Mouse (Mus musculus) urinary bladder, adult 2 months (tissue): ENCODE measurements at regions not wholly inside any gene's neighbourhood (a gene's known extent, or its start where the extent isn't known, plus 50 kb on each side); places are given as distances from the start of the nearest gene placed in this dataset.

Source experiments
- DNase-seq: peaks from one replicate; pipeline ENCODE4 v3.0.0; 2022; ENCODE audit warnings: low spot score

DNA sequence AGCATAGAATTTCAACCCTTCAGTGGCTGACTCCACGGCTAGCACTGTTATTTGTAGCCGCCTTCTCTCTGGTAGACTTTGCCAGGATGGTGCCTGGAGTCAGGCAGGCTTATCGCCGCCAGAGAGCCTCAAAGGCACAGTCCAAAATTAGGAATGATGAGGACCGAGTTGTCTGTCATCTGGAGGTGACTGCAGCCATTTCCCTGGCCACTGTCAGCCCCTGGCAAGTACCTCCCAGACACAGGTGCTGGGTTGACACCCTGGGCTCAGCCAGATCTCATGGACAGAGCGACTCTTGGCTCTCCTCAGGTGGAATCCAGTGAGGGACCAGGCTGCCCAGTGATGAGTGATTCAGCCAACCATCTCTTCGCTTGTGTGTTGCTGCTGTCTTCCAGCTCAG lies 98.1 kb upstream of the Pgrmc2 start:
- no peak for DNase-seq

DNA sequence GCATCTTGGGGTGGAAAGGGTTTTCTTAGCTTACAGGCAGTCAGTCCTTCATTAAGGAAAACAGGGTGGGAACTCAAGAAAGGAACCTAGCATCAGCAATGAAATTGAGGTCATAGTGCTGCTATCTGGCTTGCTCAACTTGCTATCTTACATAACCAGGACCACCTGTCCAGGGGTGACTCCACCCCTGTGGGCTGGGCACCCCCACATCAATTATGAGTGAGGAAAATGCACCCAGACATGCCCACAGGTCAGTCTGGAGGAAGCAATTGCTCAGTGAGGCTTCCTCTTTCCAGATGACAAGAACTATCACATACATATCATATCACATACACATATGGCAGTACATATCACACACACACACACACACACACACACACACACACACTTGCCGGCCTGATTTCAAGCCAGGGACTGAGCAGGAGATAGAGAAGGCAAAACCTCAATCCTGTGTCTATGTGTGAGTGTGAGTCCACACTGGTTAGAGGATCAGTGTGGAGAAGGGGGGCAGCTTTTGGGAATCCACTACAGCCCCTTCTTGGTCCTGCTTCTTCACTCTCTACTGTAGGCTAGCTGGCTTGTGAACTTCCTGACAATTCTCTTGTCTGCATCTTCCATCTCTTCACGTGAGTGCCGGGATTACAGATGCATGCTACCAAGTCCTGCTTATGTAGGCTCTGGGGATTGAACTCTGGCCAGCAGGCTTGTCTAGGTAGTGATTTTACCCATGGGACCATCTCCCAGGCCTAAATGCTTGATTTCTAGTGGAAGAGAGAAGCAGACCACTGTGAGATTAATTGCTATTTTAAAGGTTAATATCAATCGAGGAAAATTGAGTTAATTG lies 96.4 kb upstream of the Pgrmc2 start:
- no peak for DNase-seq

DNA sequence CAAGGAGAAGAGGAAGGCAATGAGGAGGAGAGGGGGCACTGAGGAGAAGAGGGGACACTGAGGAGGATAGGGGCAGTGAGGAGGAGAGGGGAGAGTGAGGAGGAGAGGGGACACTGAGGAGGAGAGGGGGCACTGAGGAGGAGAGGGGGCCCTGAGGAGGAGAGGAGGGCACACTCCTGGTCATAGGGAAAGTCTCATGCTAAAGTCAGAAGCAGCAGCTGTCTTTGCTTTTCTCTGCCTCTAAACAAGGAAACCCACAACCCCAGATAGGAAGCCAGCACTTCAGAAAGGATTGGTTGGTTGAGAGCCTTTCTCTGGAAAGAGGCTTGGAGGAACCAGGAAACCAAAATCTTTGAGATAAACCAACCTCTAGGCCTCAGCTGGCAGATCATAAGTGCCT lies 94.3 kb upstream of the Pgrmc2 start:
- no peak for DNase-seq

- no peak for DNase-seq
Observed at GRCm38 (mm10) chr3:41175356-41175755, 92.5 kb upstream of the Pgrmc2 start.

DNA sequence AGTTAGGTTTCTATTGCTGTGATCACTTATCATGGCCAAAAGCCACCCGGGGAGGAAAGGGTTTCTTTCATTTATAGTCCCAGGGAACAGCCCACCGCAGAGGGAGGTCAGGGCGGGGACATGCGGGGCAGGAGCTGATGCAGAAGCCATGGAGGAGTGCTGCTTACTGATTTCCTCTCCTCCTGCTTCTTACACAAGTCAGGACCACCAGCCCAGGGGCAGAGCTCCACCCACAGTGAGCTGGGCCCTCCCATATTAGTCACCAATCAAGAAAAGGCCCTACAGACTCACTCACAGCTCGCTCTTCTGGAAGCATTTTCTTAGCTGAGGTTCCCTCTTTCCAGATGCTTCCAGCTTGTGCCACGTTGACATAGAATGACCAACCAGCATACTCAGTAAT lies 90.7 kb upstream of the Pgrmc2 start:
- no peak for DNase-seq

DNA sequence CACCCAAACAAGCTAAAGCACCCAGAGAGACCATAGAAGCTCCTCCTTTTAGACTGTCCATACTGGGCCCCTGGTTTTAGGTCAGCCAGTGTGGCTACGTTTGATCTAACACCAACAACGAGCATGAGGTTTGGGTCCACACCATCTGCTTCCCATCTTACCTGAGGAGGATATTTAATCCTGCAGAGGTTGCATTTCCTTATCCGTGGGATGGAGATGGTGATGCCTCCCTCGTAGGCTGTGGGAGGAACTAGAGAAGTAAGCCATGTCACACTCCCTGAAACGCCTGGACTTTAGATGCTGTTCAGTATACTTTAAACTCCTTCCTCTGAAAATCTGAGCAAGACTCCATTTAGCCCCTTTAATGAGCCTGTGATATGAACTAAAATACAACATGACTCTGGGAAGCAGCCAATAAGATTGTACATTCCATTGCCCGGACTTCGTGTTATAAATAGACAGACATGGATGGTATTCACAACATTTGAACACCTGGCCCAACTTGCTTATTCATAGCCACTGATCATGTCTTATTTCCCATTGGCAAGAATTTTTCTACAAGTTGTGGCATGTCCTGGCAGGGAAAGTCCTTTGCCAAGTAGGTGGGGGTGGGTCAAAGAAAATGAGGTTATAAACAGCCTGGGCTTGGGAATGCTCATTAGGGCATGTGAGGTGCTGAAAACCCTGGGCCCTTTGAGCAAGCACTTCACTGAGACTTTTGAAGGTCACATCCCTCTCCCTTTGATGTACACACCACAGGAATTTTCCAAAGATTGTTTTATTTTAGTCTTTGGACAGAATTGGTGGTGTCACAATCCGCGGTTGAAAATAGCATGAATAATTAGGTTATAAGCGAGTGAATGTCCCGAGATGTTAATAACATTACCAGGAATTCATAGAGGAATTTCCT lies 89.7 kb upstream of the Pgrmc2 start:
- no peak for DNase-seq

DNA sequence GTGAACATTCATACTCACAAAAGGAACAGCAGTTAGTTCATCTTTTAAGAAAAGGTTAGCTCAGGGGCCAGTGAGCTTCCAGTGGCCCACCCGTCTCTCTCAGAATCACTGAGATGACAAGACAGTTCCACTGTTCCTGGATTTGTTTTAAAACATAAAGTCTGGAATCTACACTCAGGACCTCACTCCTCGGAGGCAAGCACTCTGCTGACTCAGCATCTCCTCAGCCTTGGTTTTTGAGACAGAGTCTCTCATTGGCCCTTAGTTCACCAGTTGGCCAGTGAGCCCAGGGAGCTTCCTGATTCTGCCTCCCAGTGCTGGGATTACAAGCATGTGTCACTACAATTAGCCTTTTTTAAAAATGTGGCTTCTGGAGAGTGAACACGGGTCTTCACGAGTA lies 88.9 kb upstream of the Pgrmc2 start:
- DNase-seq: no peak

GRCm38 (mm10) chr3:41171310-41171709 lies 88.5 kb upstream of the Pgrmc2 start:
- DNase-seq: no peak

DNA sequence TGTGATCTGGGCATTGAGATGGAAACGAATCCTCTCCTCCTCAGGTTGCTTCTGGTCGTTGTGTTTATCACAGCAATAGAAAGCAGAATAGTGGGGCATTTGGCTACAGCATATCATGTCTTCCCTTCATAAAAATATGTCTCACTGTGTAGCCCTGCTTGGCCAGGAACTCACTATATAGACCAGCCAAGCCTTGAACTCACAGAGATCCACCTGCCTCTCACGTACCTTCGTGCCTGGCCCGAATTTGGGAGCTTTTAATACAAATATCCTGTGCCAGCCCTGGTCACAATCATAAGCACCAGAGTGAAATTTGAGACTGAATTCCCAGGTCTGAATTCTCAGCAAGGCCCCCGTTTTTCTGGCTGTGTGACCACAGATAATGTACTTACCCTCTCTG lies 87.7 kb upstream of the Pgrmc2 start:
- DNase-seq: no peak

GRCm38 (mm10) chr3:41169430-41169829 lies 86.6 kb upstream of the Pgrmc2 start:
- no peak for DNase-seq

- DNase-seq: no peak
Observed at GRCm38 (mm10) chr3:41168181-41168967, 85.5 kb upstream of the Pgrmc2 start.

- no peak for DNase-seq
Observed at GRCm38 (mm10) chr3:41167476-41167875, 84.6 kb upstream of the Pgrmc2 start.

- DNase-seq: no peak
Observed at GRCm38 (mm10) chr3:41164736-41165135, 81.9 kb upstream of the Pgrmc2 start.

- no peak for DNase-seq
Observed at GRCm38 (mm10) chr3:41163767-41164166, 80.9 kb upstream of the Pgrmc2 start.

- no peak for DNase-seq
Observed at GRCm38 (mm10) chr3:41162514-41162913, 79.7 kb upstream of the Pgrmc2 start.

DNA sequence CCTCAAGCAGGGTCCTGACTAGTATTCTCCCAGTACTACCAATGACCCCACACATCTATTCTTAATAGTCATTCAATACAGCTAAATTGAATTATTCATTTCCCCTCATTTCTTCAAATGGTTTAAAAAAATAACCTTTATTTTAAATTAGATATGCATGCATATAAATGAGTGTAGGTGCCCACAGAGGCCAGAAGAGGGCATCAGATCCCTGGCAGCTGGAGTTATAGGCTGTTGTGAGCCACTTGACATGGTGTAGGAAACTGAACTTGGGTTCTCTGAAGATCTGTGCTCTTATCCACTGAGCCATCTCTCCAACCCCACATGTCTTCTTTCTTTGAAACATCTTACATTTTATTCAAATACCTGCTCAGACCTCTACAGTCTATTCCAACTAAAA lies 77.8 kb upstream of the Pgrmc2 start:
- DNase-seq: no peak

DNA sequence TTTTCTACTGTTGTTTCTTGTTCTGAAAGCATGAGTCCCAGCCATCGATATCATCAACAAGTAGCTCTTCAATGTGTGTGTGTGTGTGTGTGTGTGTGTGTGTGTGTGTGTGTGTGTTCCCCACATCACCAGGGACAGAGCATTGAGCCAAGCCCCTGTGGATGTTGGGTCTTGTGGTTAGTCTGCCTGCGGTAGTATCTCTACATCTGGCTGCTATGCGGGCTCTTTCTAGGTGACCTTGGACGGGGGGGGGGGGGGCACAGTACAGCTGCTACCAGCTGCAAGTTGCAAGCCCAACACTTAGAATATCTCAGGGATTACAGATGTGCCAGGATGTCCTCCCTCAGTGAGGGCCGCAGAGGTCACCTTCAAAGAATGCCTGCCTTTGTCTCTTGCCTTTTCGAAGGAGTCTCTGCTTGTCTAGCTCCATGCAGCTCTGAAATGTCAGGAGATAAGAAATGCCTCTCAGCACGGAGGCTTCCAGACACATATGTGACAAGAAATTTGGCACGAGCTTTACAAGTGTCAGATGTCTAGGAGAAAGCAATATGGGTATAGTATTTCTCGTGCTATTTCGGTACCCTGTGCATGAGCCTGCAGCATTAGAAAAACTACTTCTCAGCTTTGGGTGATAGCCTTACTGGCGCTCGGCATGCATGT lies 75.6 kb upstream of the Pgrmc2 start:
- DNase-seq: no peak

DNA sequence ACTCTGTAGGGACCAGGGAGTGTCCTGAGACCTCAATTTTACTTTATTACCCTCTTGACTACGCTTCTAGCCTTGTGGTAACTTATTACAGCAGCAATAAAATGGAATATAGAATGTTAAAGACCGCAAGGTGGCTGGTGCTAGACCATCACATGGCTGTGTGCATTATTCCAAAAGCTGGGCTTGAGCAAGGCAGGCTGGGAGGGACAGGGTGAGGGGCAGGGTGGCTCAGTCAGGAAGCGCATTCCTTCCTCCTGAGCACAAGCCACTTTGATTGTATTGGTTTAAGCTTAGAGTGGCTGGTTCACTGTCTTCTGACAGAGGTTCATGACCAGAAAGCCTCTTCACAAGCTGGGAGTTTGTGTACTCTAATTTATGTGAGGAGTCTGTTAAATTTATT lies 74.6 kb upstream of the Pgrmc2 start:
- DNase-seq: no peak

- no peak for DNase-seq
Observed at GRCm38 (mm10) chr3:41156562-41156961, 73.7 kb upstream of the Pgrmc2 start.

GRCm38 (mm10) chr3:41155132-41155760 lies 72.4 kb upstream of the Pgrmc2 start:
- peak; percentile 34 for DNase-seq

DNA sequence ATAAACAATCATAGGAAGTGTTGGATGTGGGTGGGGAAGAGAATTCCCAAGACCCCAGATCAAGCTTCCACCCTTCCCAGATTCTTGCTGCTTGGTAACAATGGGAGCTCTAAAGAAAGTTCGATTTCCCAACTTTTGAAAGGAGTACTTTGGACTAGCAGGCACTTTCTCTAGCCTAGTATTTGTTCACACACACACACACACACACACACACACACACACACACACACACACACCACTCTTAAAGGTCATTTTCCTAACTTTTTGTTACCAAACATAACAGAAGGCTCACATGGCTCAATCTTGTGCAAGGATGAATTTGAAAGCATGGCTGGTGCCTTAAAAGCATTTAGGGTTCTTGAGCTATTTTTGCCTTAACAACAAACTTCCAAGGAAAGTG lies 71.6 kb upstream of the Pgrmc2 start:
- no peak for DNase-seq
